Comparison of ENCODE assay signal across 8 mouse cellular contexts in genomic region chr6:118373294-118373693, GRCm38 (mm10). TPM values are rescaled to one million over a fixed set of nuclear protein-coding genes. Genes with fewer than 3 reads are reported as not detected.
DNase-seq lines count a peak whose midpoint lies in the region; ATAC-seq lines count a peak whose summit lies in the region.

No protein-coding gene starts in this region.

- ATAC-seq in frontal cortex, adult (ENCODE audit: low TSS enrichment), result 0 out of 2 replicates have a peak, but pooled peaks have one; percentile 9

- no peak for DNase-seq in frontal cortex, postnatal 14 days (ENCODE audit: low spot score in 2 of 2)
- DNase-seq in 3T3-L1 (ENCODE audit: low read depth, low spot score) (peak; percentile 32), WW6 (ENCODE audit: low read depth, low spot score) (peak; percentile 33)
- peak; percentile 14 for DNase-seq in embryo, embryonic 11.5 days (ENCODE audit: low read depth, low spot score)
- DNase-seq in kidney, postnatal 4 days, result peak; percentile 75 to 78
- peak; percentile 62 for DNase-seq in lung, postnatal 36 days
- DNase-seq in urinary bladder, adult 2 months (ENCODE audit: low spot score), result peak; percentile 41

RNA-seq across cellular contexts. Expression of gene Bms1, which starts 46.0 kb away (rescaled TPM):
- polyA plus RNA-seq in urinary bladder, adult 2 months (2012; rRNA removed), result 11.1 and 14.9 TPM in 2 replicates

Comparison
In these comparisons a context has a peak if more than half of its experiments do, and no peak if none do; other contexts are left out.
1. DNase-seq: peak in 3T3-L1 (single experiment), WW6 (single experiment), embryo, embryonic 11.5 days (single experiment), kidney, postnatal 4 days (2 of 2), lung, postnatal 36 days (single experiment) and urinary bladder, adult 2 months (single experiment); none in frontal cortex, postnatal 14 days (0 of 2).